Mouse (Mus musculus) testis, adult 2 months (tissue): ENCODE data around the gene Zfp575. TPM values are rescaled to one million over a fixed set of nuclear protein-coding genes. Genes with fewer than 3 reads are reported as not detected.
A peak's percentile ranks its signal among the peaks of the same experiment; 100 is the strongest.

Source experiments
- H3K27ac ChIP-seq: fragments of 200-500 bp; 2 replicates; pipeline ENCODE4 v1.5.1; 2012; ENCODE audit warnings: low read depth, low read length; ENCODE audit not compliant: control insufficient read depth, insufficient read depth
- H3K27me3 ChIP-seq: fragments of 200-500 bp; 2 replicates; pipeline ENCODE4 v1.6.1; 2012; ENCODE audit warnings: mild to moderate bottlenecking, low read length, moderate library complexity; ENCODE audit not compliant: control insufficient read depth, insufficient read depth
- H3K36me3 ChIP-seq: fragments of 200-500 bp; 2 replicates; pipeline ENCODE4 v1.6.1; 2012; ENCODE audit warnings: mild to moderate bottlenecking, low read length; ENCODE audit not compliant: control insufficient read depth, insufficient read depth
- H3K4me1 ChIP-seq: fragments of 200-500 bp; 2 replicates; pipeline ENCODE4 v1.6.1; 2012; ENCODE audit warnings: low read length; ENCODE audit not compliant: control insufficient read depth, insufficient read depth
- H3K4me3 ChIP-seq: fragments of 200-500 bp; 2 replicates; pipeline ENCODE4 v1.5.1; 2012; ENCODE audit warnings: low read depth, mild to moderate bottlenecking, low read length, moderate library complexity, mixed read lengths; ENCODE audit not compliant: control insufficient read depth
- CTCF ChIP-seq: fragments of 200-500 bp; IDR thresholded peaks from 2 replicates; pipeline ENCODE4 v1.5.1; 2012; ENCODE audit warnings: low read depth, mild to moderate bottlenecking, inconsistent platforms, low read length, moderate library complexity; ENCODE audit not compliant: control insufficient read depth, insufficient read depth, insufficient replicate concordance
- POLR2A ChIP-seq: fragments of 200-500 bp; IDR thresholded peaks from 2 replicates; pipeline ENCODE4 v1.6.1; 2012; ENCODE audit warnings: low read depth, mild to moderate bottlenecking, inconsistent platforms, low read length, moderate library complexity; ENCODE audit not compliant: control insufficient read depth
- polyA plus RNA-seq: library from polyadenylated mRNA; depleted of rRNA; stranded (reverse); fragments of >200 nt; gene quantifications from 2 replicates; pipeline ENCODE4 v1.2.3, GENCODE M21; 2012

Gene Zfp575
- polyA plus RNA-seq, 1 experiment, result 0.04 TPM

- Histone ChIP-seq H3K4me3 (no peak overlapping the region), H3K36me3 (peaks cover 3% of the 10 kb centered on the region), H3K4me1 (peaks cover 4% of the 10 kb centered on the region), H3K27me3 (no peaks in the 10 kb centered on the region), H3K27ac (no peak overlapping the region)
- TF ChIP-seq POLR2A, result no peak
These were observed 26.0 kb downstream of the Zfp575 start for GRCm38 (mm10) chr7:24561450-24561849.

- peaks cover 2% of the 10 kb centered on the region; the same call in 1 of the 2 replicates for H3K36me3 ChIP-seq
These were observed 31.7 kb downstream of the Zfp575 start for GRCm38 (mm10) chr7:24555786-24556185.

GRCm38 (mm10) chr7:24551985-24552759 lies 35.3 kb downstream of the Zfp575 start:
- Histone ChIP-seq H3K36me3 (no peaks in the 10 kb centered on the region), H3K4me1 (peaks cover 5% of the 10 kb centered on the region; the same call in 1 of the 2 replicates), H3K27me3 (no peaks in the 10 kb centered on the region), H3K27ac (no peak overlapping the region), H3K4me3 (no peak overlapping the region)
- no peak for TF ChIP-seq POLR2A
- TF ChIP-seq CTCF, result no peak

More at GRCm38 (mm10) chr7:24555786-24556185, 31.7 kb downstream of the Zfp575 start:
- H3K4me3 ChIP-seq, result no peak overlapping the region
- H3K27ac ChIP-seq, result no peak overlapping the region
- H3K4me1 ChIP-seq, result no peaks in the 10 kb centered on the region
- H3K27me3 ChIP-seq, result no peaks in the 10 kb centered on the region
- TF ChIP-seq POLR2A (no peak), CTCF (no peak)

GRCm38 (mm10) chr7:24547534-24548036 lies 39.9 kb downstream of the Zfp575 start:
- H3K27me3 ChIP-seq, result no peaks in the 10 kb centered on the region
- TF ChIP-seq POLR2A, result no peak
- no peak for TF ChIP-seq CTCF
- H3K27ac ChIP-seq, result peak overlapping the region; percentile 42
- H3K36me3 ChIP-seq, result no peaks in the 10 kb centered on the region
- H3K4me3 ChIP-seq, result peak overlapping the region; percentile 95
- peaks cover 18% of the 10 kb centered on the region for H3K4me1 ChIP-seq

GRCm38 (mm10) chr7:24546634-24547389 lies 40.6 kb downstream of the Zfp575 start:
- Histone ChIP-seq H3K27me3 (no peaks in the 10 kb centered on the region), H3K4me3 (peak overlapping the region; percentile 95), H3K4me1 (peaks cover 18% of the 10 kb centered on the region), H3K36me3 (no peaks in the 10 kb centered on the region), H3K27ac (peak overlapping the region; percentile 90)
- TF ChIP-seq POLR2A (peak; percentile 72), CTCF (no peak)

- H3K27ac ChIP-seq, result peak within 1 kb of the TSS; percentile 90
- no peaks in the 10 kb centered on the region for H3K36me3 ChIP-seq
- TF ChIP-seq CTCF, result no peak
- no peak for TF ChIP-seq POLR2A
- H3K4me3 ChIP-seq, result peak within 1 kb of the TSS; percentile 95
- H3K4me1 ChIP-seq, result peaks cover 18% of the 10 kb centered on the region
- no peaks in the 10 kb centered on the region for H3K27me3 ChIP-seq
These were observed 41.3 kb downstream of the Zfp575 start, which contains the start of the genes Pinlyp and Xrcc1 for GRCm38 (mm10) chr7:24546068-24546614. Gene Pinlyp (minus strand): TSS chr7:24546118. Gene Xrcc1 (plus strand): TSS chr7:24546289.

GRCm38 (mm10) chr7:24544506-24544905 lies 42.9 kb downstream of the Zfp575 start:
- Histone ChIP-seq H3K4me3 (peak overlapping the region; percentile 95), H3K4me1 (peaks cover 18% of the 10 kb centered on the region), H3K36me3 (no peaks in the 10 kb centered on the region), H3K27ac (no peak overlapping the region), H3K27me3 (no peaks in the 10 kb centered on the region)
- no peak for TF ChIP-seq POLR2A
- no peak for TF ChIP-seq CTCF
